Mouse (Mus musculus) kidney, postnatal 10 days (tissue): Measurements from ENCODE around the gene Exosc1.
A peak's percentile ranks its signal among the peaks of the same experiment; 100 is the strongest.
"Not testable (repeated sequence)": the region's sequence is repeated elsewhere in the genome, so short reads cannot be mapped to it uniquely, and the experiment has no call there.

Experiments
- DNase-seq: peaks from one replicate; pipeline ENCODE4 v3.0.0; 2021; ENCODE audit warnings: mixed read lengths

The Exosc1 gene

GRCm38 (mm10) chr19:41933179-41934086 lies at the start of gene Exosc1, which contains the start of gene Zdhhc16:
Gene Exosc1, minus strand, starts transcription at chr19:41933423.
Gene Zdhhc16, plus strand, starts transcription at chr19:41933480.
- DNase-seq = peak; percentile 99

- DNase-seq = no peak
These were observed 49.5 kb upstream of the Exosc1 start for GRCm38 (mm10) chr19:41982791-41983150.

GRCm38 (mm10) chr19:41981931-41982790 lies 48.9 kb upstream of the Exosc1 start:
- peak; percentile 82 for DNase-seq

DNA sequence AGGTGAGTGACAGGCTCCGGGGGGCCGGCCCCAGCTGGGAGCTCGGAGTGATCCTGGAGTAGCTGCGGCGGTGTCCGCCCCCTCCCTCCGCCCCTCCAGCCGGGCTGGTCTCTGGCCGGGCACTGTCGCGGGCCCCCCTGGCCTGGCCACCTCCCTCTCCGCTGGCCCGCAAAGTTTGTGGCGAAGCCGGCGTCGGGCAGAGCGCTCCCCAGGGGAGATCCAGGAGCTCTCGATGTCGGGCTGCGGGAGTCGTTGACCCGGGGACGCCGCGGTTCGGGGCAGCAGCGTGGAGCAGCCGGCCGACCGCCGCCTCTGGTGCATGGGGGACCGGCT lies 48.3 kb upstream of the Exosc1 start, which contains the start of gene Ubtd1:
Ubtd1 (plus strand) TSS at position 169 of the 333 bp plus-strand sequence.
- no peak for DNase-seq

DNA sequence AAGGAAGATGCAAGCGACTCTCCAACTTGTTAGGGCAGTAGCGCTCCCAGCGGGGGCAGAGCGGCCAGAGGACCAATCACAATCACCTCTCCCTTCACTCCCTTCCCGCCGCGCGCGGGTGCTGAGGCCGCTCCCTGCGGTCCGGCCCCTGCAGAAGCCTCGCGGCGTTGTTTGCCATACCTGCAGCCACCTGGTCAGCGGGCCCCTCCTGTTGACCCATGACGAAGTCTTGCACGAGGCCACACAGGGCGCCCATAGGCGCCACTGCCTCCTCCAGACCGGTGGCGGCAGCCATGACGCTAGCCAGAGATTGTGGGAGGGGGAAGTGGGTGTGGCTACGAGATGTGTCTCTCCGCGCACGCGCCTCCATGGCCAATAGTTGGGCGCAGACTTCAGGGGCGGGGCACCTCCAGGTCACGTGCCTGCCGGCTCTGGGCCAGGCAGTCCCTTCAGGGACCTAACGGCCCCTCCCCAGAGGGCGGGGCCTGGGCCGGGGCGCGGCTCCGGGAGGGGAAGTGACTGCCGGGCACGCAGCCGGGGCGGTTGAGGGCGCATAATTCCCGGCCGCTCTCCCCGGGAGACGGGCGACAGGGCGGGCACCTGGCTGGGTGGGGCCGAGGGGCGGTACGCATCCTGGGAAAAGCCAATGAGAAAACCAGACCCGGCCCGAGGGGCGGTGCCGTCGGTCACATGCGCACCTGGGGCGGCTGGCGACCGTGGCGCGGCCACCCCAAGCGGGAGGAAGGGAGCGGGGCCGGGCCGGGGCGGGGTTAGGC lies 47.8 kb upstream of the Exosc1 start, which contains the start of gene Mms19:
Mms19 (minus strand) TSS at position 339 of the 776 bp plus-strand sequence.
- DNase-seq = peak; percentile 100

DNA sequence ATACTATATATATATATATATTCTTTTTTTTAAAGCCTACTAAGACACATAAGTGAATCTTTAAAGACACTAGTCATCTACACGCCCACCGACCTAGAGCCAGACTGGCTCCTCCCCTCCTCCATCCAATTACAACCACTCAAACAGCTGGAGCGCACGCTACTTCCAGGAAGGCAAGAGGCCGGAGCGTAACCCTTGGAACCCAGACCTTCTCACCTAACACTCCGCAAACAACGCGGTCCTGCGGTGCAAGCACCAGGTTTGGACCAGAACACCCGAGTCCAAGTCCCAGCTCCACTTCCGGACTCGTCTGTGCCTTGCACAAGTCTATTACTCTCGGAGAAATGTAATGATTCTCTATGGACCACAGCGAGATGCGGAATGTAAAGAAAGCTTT lies 47.2 kb upstream of the Exosc1 start:
- peak; percentile 59 for DNase-seq

- DNase-seq = no peak
These were observed 40.9 kb upstream of the Exosc1 start for GRCm38 (mm10) chr19:41973891-41974794.

DNA sequence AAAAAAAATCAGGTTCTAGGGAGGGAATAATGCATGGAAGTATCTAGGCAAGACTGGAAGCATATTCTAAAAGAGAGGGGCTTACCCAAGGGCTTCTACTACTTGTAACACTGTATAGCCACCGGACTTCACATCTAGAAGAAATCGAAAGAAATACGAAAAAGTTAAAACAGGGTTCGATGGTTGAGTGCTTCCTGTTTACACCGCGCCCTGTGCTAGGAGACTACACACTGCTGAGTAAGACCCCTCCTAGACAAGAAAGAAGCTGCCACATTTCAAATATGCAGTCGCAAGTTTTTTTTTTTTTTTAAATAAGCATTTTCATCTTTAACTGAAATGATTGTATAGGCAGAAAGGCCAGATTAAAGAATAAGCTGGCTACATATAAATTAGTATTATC lies 36.4 kb upstream of the Exosc1 start:
- DNase-seq = no peak

DNA sequence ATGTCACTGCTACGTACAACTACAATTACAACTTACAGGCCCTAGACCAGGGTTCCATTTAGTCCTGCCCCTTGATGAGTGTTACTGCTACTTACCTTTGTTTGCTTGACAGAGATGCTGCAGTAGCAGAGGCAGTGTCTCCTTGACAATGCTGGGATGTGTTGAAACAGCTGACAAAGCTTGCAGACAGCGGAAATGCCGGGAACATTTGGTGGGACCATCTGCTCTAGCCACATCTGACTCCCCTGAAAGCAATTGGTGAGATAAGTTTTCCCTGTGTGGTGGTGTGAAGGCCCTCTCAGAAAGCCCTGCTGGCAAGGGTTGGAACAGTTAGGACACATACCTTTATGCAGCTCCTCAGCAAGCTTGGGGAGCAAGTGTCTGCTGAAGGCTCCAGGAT lies 20.4 kb upstream of the Exosc1 start:
- no peak for DNase-seq

- peak; percentile 27 for DNase-seq
These were observed 19.1 kb upstream of the Exosc1 start for GRCm38 (mm10) chr19:41952287-41952686.

- no peak for DNase-seq
These were observed 10.6 kb upstream of the Exosc1 start for GRCm38 (mm10) chr19:41943841-41944240.

DNA sequence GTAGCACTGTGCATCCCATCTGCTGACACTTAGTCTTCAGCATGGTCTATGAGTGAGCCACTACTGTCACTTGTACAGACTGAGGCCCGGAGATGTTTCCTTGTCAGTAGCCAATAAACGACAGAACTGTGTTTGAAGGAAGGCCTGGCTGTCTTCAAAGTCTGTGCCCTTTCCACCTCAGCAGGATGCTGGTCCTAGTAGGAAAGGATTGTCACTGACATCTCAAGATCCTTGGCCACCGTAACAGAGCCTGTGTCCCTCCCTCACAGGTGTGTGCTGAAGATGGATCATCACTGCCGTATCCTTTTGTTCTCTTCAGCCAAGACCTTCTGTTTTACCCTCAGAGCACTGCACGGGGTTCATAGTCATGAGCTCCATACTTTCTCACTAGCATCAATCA lies 5.3 kb upstream of the Exosc1 start:
- DNase-seq = no peak

DNA sequence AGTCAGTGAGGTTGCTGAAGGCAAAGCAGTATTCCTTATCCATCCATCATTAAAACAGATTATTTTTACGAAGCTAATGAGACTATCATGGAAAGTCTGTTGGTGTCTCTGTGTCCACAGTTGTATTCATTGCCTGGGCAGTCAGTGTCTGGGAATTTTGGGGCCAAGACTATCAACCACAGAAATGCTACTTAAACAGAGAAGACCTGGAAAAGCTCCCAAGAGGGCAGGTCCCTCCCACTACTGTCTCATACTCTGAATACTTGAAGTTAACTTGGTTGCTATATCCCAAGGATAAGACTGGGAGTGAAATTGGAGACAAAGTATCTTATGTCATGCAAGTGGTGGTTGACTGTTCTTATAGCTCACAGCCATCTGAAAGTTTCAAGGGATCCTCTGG lies 2.7 kb upstream of the Exosc1 start:
- no peak for DNase-seq

DNA sequence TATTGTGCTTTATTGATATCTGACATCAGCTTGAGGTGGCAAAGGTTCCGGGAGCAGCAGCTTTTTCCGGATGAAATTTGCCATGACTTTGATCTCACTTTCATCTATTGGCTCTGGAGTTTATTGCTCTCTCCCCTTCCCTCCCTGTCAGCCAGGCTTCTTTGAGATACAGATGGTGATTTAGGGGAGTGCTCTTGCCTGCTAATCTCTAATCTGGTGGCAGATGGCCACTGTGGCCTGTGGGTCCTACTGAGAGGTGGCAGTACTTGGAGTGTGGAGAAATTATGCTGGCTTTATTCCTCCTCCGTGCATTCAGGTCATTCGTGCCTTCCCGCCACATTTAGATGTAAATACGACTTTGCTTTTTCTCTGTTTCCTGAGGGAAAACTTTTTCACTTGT lies 901 bp upstream of the Exosc1 start:
- DNase-seq = peak; percentile 12

- no peak for DNase-seq
These were observed 537 bp downstream of the Exosc1 start for GRCm38 (mm10) chr19:41932686-41933085.

DNA sequence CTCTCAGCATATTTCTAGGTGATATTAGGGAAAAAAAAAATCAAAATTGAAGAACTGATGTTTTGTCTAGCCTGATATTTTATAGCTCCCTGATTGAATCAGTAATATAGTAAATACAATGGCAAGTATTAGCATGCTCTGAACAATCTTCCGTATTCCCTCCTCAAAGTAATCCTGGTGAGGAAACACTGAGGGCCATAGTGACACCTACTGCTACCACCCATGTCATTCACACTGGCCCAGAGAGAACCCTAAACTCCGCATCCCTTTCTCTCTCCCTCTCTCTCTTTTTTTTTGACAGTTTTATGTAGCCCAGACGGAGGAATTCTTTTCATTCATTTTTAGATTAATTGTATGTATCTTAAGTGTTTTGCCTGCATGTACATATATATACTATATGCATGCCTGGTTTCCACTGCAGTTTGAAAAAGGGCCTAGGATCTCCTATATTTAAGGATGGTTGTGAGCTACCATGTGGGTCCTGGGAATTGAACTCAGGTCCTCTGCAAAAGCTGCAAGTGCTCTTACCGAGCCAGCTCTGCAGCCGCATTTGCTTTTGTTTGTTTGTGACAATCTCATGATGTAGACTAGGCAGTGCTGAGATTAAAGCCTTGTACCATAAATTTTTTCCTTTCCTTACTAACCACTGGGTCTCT lies 12.7 kb downstream of the Exosc1 start:
- DNase-seq = no peak

DNA sequence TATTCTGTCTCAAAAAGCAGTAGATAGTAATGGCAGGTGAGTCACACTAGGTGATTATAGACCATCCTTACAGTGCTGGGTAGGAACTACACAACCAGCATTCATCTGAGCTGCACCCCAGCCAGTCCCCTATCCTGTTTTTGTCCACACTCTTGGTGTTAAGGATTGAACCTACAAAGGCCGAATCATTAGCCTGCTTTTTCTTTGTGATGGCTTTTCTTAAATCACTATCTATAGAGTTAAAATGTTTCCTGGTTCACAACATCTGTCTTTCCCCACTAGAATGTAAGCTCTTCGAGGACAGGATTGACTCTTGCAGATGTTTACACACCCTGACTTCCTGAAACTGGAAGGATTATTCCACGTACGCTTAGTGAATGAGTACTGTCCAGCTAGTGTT lies 13.8 kb downstream of the Exosc1 start:
- DNase-seq = no peak

DNA sequence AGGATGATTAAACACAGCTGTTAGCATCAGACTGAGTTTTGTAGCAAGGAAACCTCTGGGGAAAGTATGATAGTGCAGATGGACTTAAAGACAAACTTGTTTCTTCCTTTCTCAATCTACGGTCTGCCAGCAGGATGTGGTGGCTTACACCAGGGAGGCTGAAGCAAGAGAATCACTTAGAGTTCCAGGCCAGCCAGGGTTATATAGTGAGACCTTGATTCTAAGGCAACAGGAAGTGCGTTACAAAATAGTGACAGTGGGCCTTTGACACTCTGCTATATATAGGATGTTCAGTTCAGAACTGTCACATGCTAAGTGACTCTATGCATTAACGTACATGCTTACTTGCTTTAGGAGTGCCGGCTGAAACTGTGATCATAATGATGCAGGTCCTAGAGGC lies 16.4 kb downstream of the Exosc1 start:
- no peak for DNase-seq

DNA sequence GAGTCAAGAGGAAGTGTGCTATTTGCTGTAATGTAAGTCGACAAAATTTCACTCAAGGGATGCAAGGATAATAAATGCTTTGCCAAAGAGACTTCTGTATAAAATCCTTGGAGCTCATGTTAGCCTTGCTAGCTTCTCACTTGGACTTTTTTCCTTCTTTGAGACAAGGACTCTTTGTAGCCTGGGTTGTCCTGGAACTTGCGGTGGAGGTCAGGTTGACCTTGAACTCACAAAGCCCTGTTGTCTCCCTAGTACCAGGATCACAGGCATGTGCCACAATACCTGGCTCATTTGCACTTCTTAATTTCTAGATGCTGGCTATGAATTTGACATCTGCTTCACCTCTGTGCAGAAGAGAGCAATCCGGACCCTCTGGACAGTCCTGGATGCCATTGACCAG lies 17.9 kb downstream of the Exosc1 start:
- no peak for DNase-seq

DNA sequence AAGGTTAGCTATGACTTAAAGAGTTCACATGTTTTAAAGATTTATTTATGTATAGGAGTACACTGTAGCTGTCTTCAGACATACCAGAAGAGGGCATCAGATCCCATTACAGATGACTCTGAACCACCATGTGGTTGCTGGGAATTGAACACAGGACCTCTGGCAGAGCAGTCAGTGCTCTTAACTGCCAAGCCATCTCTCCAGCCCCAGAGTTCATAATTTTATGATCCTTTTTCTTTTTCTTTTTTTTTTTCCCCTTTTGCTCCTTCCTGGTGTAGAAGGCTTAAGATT lies 18.7 kb downstream of the Exosc1 start:
- not testable (repeated sequence) for DNase-seq

- no peak for DNase-seq
These were observed 19.2 kb downstream of the Exosc1 start for GRCm38 (mm10) chr19:41913774-41914591.
